Mouse (Mus musculus): ENCODE data around the gene Cdc6. TPM values are rescaled to one million over a fixed set of nuclear protein-coding genes. Genes with fewer than 3 reads are reported as not detected.

Cdc6 gene
- polyA plus RNA-seq, 1 experiment: 0.82 TPM

DNA sequence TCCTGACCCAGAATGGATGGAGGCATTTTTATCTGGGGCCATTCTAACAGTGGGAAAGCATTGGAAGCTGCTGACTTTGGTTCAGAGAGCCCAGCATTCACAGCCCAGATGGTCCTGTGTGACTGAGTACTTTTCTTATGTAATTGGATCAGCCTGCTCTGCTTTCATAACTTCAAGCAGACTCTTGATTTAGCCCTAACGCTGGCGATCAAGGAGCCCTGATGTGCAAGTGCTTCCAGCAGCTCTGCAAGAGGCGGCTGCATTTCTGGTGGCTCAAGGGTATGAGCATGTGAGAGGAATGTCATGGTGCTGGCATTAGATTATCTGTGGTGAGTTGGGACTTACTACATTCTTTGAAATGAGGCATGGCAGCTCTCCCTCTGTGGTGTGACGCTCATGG, 35.6 kb upstream of the Cdc6 start:
- peaks cover 20% of the 10 kb centered on the region for H3K4me1 ChIP-seq (ENCODE audit: control insufficient read depth)
- TF ChIP-seq TAL1 (IDR thresholded peaks at IDR 0.05; ENCODE audit: low read length) (no peak), GATA1 (IDR thresholded peaks at IDR 0.05; ENCODE audit: low read length) (no peak)
- H3K4me3 ChIP-seq (replicated peaks): no peak overlapping the region
- H3K27me3 ChIP-seq (ENCODE audit: control insufficient read depth): no peaks in the 10 kb centered on the region
- H3K9me3 ChIP-seq (ENCODE audit: control insufficient read depth, low read length): no peaks in the 10 kb centered on the region
- H3K36me3 ChIP-seq (ENCODE audit: control insufficient read depth): peaks cover 59% of the 10 kb centered on the region

DNA sequence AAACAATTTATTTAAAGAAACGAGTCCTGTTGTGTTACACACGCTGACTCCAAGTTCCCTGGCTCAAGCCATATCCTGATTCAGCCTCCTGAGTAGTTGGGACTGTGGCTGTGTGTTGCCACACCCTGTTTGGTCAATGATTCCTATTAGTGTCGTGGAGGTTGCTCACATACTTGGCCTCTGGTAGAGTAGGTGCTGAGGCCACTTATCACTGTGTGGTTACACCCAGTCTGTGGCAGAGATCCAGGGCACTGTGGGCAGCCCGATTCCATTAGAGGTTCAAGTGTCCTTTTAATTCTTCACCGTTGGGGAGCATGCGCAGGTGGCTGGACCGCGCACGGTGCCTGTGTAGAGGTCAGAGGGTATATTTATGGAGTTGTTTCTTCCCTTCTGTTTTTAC, 33.7 kb upstream of the Cdc6 start:
- H3K4me1 ChIP-seq (ENCODE audit: control insufficient read depth): peaks cover 17% of the 10 kb centered on the region
- no peaks in the 10 kb centered on the region for H3K27me3 ChIP-seq (ENCODE audit: control insufficient read depth)
- no peaks in the 10 kb centered on the region for H3K9me3 ChIP-seq (ENCODE audit: control insufficient read depth, low read length)
- H3K4me3 ChIP-seq (replicated peaks): no peak overlapping the region
- H3K36me3 ChIP-seq (ENCODE audit: control insufficient read depth): peaks cover 49% of the 10 kb centered on the region
- no peak for TF ChIP-seq GATA1 (IDR thresholded peaks at IDR 0.05; ENCODE audit: low read length)

DNA sequence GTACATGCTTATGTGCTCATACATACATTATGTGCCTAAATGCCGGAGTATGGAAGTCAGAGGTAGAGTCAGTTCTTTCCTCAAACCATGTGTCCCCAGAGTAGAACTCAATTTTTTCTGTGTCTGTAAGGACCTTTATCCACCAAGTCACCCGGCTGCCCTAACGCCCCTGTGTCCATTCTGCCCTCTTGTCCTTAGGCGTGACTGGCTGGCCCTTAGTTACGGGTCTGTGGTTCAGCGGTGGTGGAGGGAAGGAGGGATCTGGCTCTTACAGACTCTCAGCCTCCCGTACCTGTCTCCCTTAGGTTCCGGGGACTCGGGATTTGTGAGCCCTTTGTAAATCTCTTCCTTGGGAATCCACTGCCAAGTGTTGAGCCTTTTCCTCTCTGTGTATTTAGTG, 30.6 kb upstream of the Cdc6 start:
- no peak overlapping the region for H3K4me3 ChIP-seq (replicated peaks)
- H3K4me1 ChIP-seq (ENCODE audit: control insufficient read depth): peaks cover 14% of the 10 kb centered on the region
- peaks cover 37% of the 10 kb centered on the region for H3K36me3 ChIP-seq (ENCODE audit: control insufficient read depth)
- TF ChIP-seq TAL1 (IDR thresholded peaks at IDR 0.05; ENCODE audit: low read length) (no peak), GATA1 (IDR thresholded peaks at IDR 0.05; ENCODE audit: low read length) (no peak)
- no peaks in the 10 kb centered on the region for H3K9me3 ChIP-seq (ENCODE audit: control insufficient read depth, low read length)
- H3K27me3 ChIP-seq (ENCODE audit: control insufficient read depth): no peaks in the 10 kb centered on the region

DNA sequence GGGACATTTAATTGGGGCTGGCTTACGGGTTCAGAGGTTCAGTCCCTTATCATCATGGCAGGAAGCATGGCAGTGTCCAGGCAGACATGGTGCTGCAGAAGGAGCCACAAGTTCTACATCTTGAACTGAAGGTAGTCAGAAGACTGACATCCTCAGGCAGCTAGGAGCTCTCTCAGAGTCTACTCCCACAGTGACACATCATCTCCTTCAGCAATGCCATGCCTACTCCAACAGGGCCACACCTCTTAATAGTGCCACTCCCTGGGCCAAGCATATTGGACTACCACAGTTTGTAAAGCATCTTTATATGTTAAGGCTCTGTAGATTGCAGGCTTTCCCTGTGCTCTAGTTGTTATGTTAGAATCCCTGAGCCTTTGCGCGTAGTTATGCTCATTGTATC, 19.9 kb upstream of the Cdc6 start:
- H3K4me1 ChIP-seq (ENCODE audit: control insufficient read depth): peaks cover 17% of the 10 kb centered on the region
- no peak for TF ChIP-seq TAL1 (IDR thresholded peaks at IDR 0.05; ENCODE audit: low read length)
- TF ChIP-seq GATA1 (IDR thresholded peaks at IDR 0.05; ENCODE audit: low read length): no peak
- peaks cover 77% of the 10 kb centered on the region for H3K36me3 ChIP-seq (ENCODE audit: control insufficient read depth)
- H3K27me3 ChIP-seq (ENCODE audit: control insufficient read depth): no peaks in the 10 kb centered on the region
- no peak overlapping the region for H3K4me3 ChIP-seq (replicated peaks)
- no peaks in the 10 kb centered on the region for H3K9me3 ChIP-seq (ENCODE audit: control insufficient read depth, low read length)

DNA sequence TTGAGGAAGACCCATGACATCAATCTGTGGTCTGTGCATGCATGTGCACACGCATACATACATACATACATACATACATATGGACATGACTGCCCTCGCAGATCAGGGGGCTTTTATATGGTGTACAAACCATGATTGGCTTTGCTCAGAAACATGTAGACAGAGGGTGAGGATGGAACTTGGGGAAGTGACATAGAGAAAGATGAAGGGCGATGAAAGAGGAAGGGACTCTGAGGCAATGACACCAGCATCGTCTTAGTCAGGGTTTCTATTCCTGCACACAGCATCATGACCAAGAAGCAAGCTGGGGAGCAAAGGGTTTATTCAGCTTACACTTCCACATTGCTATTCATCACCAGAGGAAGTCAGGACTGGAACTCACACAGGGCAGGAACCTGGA, 18.5 kb upstream of the Cdc6 start:
- Histone ChIP-seq H3K36me3 (ENCODE audit: control insufficient read depth) (peaks cover 90% of the 10 kb centered on the region), H3K27me3 (ENCODE audit: control insufficient read depth) (no peaks in the 10 kb centered on the region), H3K4me1 (ENCODE audit: control insufficient read depth) (peaks cover 17% of the 10 kb centered on the region), H3K4me3 (replicated peaks) (no peak overlapping the region), H3K9me3 (ENCODE audit: control insufficient read depth, low read length) (peaks cover 4% of the 10 kb centered on the region; the same call in 1 of the 2 replicates)
- no peak for TF ChIP-seq TAL1 (IDR thresholded peaks at IDR 0.05; ENCODE audit: low read length)
- no peak for TF ChIP-seq GATA1 (IDR thresholded peaks at IDR 0.05; ENCODE audit: low read length)

DNA sequence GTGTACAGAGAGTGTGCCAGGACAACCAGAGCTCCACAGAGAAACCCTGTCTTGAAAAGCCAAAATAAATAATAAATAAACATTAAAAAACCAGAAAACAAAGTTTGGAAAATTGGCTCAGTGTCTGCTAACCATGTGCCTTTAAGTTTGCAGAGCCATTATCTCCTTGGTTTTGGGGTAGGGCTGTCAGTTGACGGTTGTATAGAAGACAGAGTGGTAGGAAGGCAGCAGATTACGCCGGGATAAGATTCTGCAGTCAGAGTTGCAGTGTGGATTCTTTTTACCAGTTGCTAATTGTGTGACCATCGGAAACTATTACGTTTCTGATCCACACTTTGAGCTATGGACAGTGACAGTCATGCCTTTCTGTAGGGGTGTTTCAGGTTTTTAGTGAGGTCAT, 17.6 kb upstream of the Cdc6 start:
- H3K4me1 ChIP-seq (ENCODE audit: control insufficient read depth): peaks cover 17% of the 10 kb centered on the region

DNA sequence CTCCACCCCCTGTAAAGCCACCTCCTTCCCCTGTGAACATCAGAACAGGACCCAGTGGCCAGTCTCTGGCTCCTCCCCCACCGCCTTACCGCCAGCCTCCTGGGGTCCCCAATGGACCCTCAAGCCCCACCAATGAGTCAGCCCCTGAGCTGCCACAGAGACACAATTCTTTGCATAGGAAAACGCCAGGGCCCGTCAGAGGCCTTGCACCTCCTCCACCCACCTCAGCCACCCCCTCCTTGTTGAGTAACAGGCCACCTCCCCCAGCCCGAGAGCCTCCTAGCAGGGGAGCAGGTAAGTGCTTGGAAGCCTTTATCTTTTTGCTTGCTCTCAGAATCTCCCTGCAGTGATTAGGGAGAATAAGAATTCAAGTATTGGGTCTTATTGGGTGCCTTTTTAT, 15.2 kb upstream of the Cdc6 start:
- no peaks in the 10 kb centered on the region for H3K27me3 ChIP-seq (ENCODE audit: control insufficient read depth)
- H3K4me3 ChIP-seq (replicated peaks): no peak overlapping the region
- peaks cover 15% of the 10 kb centered on the region for H3K4me1 ChIP-seq (ENCODE audit: control insufficient read depth)
- H3K9me3 ChIP-seq (ENCODE audit: control insufficient read depth, low read length): peaks cover 4% of the 10 kb centered on the region; the same call in 1 of the 2 replicates
- TF ChIP-seq GATA1 (IDR thresholded peaks at IDR 0.05; ENCODE audit: low read length) (no peak), TAL1 (IDR thresholded peaks at IDR 0.05; ENCODE audit: low read length) (no peak)
- H3K36me3 ChIP-seq (ENCODE audit: control insufficient read depth): peaks cover 95% of the 10 kb centered on the region

More for the DNA sequence above, 17.6 kb upstream of the Cdc6 start:
- Histone ChIP-seq H3K4me3 (replicated peaks) (no peak overlapping the region), H3K9me3 (ENCODE audit: control insufficient read depth, low read length) (peaks cover 4% of the 10 kb centered on the region; the same call in 1 of the 2 replicates), H3K36me3 (ENCODE audit: control insufficient read depth) (peaks cover 92% of the 10 kb centered on the region), H3K27me3 (ENCODE audit: control insufficient read depth) (no peaks in the 10 kb centered on the region)
- TF ChIP-seq TAL1 (IDR thresholded peaks at IDR 0.05; ENCODE audit: low read length) (no peak), GATA1 (IDR thresholded peaks at IDR 0.05; ENCODE audit: low read length) (no peak)

DNA sequence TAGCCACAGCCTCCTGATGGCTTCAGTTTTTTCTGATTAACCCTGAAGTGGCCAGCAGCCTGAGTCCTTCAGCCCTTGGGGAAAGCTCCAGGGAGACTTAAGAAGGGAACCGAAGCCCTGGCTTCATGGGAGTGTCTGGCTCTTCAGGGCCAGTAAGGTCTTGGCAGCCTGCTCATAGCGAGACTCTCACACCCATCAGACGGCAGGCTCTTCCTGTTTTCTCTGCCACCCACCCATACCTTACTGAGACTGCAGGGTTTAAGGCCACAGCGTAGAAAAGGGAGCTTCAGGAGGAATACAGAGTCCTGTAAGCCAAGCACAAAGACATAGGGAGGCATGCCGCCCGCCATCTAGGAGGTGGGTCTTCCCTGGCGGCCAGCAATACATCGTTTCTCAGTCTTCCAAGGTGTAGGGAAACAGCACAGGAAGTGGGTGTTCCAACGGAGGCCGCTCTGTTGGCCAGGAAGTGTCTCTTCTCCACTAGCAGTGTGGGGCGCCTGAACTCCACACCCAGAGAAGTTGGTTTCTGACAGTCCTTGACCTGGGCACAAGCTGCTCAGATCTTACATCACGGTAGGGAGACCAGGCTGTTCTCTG, 7.0 kb upstream of the Cdc6 start:
- H3K36me3 ChIP-seq (ENCODE audit: control insufficient read depth): peaks cover 76% of the 10 kb centered on the region

DNA sequence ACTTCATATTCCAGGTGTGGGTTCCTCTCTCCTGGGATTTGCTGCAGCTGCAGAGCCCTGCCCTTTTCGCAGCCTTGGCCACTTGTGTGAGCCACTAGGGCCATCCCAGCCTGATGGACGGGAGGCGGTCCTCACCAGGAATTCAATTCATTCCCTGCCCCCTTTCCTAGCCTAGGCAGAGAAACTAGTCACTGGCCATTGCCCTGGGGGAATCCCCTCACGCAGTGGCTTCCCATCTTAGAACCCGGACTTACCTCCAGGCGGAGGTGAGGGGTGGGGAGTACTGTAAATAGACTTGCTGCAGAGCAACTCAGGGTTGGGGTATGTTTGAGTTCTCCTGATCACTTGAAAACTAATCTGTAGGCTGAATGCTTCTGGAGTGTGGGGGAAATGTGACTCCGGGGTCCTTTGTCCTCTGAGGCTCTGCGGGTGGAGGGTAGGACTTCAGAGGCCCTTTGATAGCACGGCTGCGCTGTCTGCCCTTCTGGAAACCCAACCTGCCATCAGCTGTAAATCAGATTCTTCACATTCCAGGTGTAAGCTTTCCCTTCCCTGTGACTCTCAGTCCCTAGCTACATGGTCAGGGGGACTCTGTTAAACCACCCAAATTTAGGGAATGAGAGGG, 4.9 kb upstream of the Cdc6 start:
- H3K36me3 ChIP-seq (ENCODE audit: control insufficient read depth): peaks cover 59% of the 10 kb centered on the region
- H3K9me3 ChIP-seq (ENCODE audit: control insufficient read depth, low read length): no peaks in the 10 kb centered on the region
- peaks cover 61% of the 10 kb centered on the region for H3K4me1 ChIP-seq (ENCODE audit: control insufficient read depth)
- no peak for TF ChIP-seq TAL1 (IDR thresholded peaks at IDR 0.05; ENCODE audit: low read length)
- TF ChIP-seq GATA1 (IDR thresholded peaks at IDR 0.05; ENCODE audit: low read length): no peak
- H3K4me3 ChIP-seq (replicated peaks): no peak overlapping the region
- H3K27me3 ChIP-seq (ENCODE audit: control insufficient read depth): no peaks in the 10 kb centered on the region

More for the DNA sequence above, 7.0 kb upstream of the Cdc6 start:
- no peaks in the 10 kb centered on the region for H3K27me3 ChIP-seq (ENCODE audit: control insufficient read depth)
- no peaks in the 10 kb centered on the region for H3K9me3 ChIP-seq (ENCODE audit: control insufficient read depth, low read length)
- H3K4me3 ChIP-seq (replicated peaks): no peak overlapping the region
- peaks cover 43% of the 10 kb centered on the region for H3K4me1 ChIP-seq (ENCODE audit: control insufficient read depth)
- TF ChIP-seq GATA1 (IDR thresholded peaks at IDR 0.05; ENCODE audit: low read length) (no peak), TAL1 (IDR thresholded peaks at IDR 0.05; ENCODE audit: low read length) (no peak)

Measured in erythroblast, embryonic 14.5 days (primary cell).